Mouse (Mus musculus) limb, embryonic 14.5 days (tissue): ENCODE data around the gene Dab1. TPM values are rescaled to one million over a fixed set of nuclear protein-coding genes. Genes with fewer than 3 reads are reported as not detected.

Source experiments
- ATAC-seq: fragments of 200-750 bp; cut with Nextera tagmentation; 2 replicates; pipeline ENCODE4 v1.8.0; 2017; ENCODE audit warnings: low read depth, moderate number of reproducible peaks, moderate TSS enrichment; ENCODE audit not compliant: low FRiP score
- DNase-seq: peaks from one replicate; pipeline ENCODE4 v3.0.0-alpha.2; 2015; ENCODE audit warnings: low spot score
- H3K27ac ChIP-seq: fragments of 300-500 bp; sonication (generic); replicated peaks from 2 replicates; pipeline ENCODE4 v1.5.1; 2014; ENCODE audit warnings: low read depth, mild to moderate bottlenecking, low read length, moderate library complexity, mixed read lengths
- H3K27me3 ChIP-seq: fragments of 300-500 bp; sonication (generic); 2 replicates; pipeline ENCODE4 v1.6.1; 2014; ENCODE audit warnings: low read length, mixed read lengths; ENCODE audit not compliant: control insufficient read depth, insufficient read depth
- H3K36me3 ChIP-seq: fragments of 300-500 bp; sonication (generic); 2 replicates; pipeline ENCODE4 v1.6.1; 2014; ENCODE audit warnings: mild to moderate bottlenecking, low read length, moderate library complexity, mixed read lengths; ENCODE audit not compliant: control insufficient read depth, insufficient read depth
- H3K4me1 ChIP-seq: fragments of 300-500 bp; sonication (generic); 2 replicates; pipeline ENCODE4 v1.6.1; 2014; ENCODE audit warnings: antibody characterized with exemption, low read length, mixed read lengths; ENCODE audit not compliant: control insufficient read depth, insufficient read depth
- H3K4me2 ChIP-seq: fragments of 300-500 bp; sonication (generic); replicated peaks from 2 replicates; pipeline ENCODE4 v1.6.1; 2014; ENCODE audit warnings: low read depth, mild to moderate bottlenecking, low read length, moderate library complexity; ENCODE audit not compliant: severe bottlenecking
- H3K4me3 ChIP-seq: fragments of 300-500 bp; sonication (generic); replicated peaks from 2 replicates; pipeline ENCODE4 v1.5.1; 2014; ENCODE audit warnings: low read length
- H3K9ac ChIP-seq: fragments of 300-500 bp; sonication (generic); 2 replicates; pipeline ENCODE4 v1.6.1; 2014; ENCODE audit warnings: mild to moderate bottlenecking, low read depth, low read length, moderate library complexity; ENCODE audit not compliant: severe bottlenecking
- H3K9me3 ChIP-seq: fragments of 300-500 bp; sonication (generic); 2 replicates; pipeline ENCODE4 v1.6.1; 2016; ENCODE audit warnings: low read length; ENCODE audit not compliant: control insufficient read depth
- POLR2A ChIP-seq: fragments of 200-500 bp; IDR thresholded peaks from 2 replicates; pipeline ENCODE4 v1.8.0; 2012; ENCODE audit warnings: inconsistent platforms, mild to moderate bottlenecking, moderate library complexity, borderline replicate concordance; ENCODE audit not compliant: insufficient read depth, insufficient read length; ENCODE audit errors: extremely low read depth
- WGBS: fragments of 180-500 bp; shearing (Covaris S2); extraction: QIAGEN DNeasy Blood & Tissue Kit; methylation state at CpG from one replicate; pipeline ENCODE4 v1.1.7; 2014; 5-methylcytosine and 5-hydroxymethylcytosine counted together
- polyA plus RNA-seq, 2 experiments: library from polyadenylated mRNA; depleted of rRNA in 1 of 2; stranded (reverse) in 1 of 2; unstranded in 1 of 2; fragments of >200 nt; fragmentation: Nextera tagmentation in 1 of 2; extraction: Ambion mirVana in 1 of 2; gene quantifications; 2 replicates each; pipeline versions ENCODE4 v1.2.1 to v1.2.3; 2012 to 2014

Dab1 gene
- polyA plus RNA-seq, 2 experiments, result 5.5 to 12.1 TPM

DNA sequence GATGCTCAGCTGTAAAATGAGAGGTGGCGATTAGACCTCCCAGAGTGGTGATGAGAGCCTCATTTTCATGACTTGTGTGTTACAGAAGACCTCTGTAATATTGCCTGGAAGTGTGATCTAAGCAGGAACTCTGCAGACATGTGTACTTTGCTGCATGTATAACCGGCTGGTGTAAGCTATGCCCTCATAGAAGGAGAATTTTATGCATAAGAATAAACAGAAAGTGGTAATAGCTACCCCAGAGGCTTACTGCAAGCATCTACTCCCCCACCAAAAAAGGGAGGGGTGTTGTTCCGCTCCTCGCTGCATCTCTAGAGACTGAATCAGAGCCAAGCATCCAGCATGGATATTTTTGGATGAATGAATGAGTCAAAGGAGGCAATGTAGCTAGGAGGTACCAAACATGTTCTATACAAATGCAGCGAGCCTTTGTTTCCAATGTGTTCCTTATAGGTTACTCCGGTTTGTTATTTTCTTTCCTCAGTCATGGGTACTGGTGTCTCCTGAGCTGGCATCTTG is 1104.4 kb downstream of the Dab1 start:
- H3K4me3 ChIP-seq, result no peak overlapping the region
- no peak for TF ChIP-seq POLR2A
- no peak overlapping the region for H3K9ac ChIP-seq
- no peak overlapping the region for H3K27ac ChIP-seq
- DNase-seq (no peak), ATAC-seq (no peak)
- H3K4me1 ChIP-seq, result peaks cover 12% of the 10 kb centered on the region
- H3K36me3 ChIP-seq, result no peaks in the 10 kb centered on the region
- H3K9me3 ChIP-seq, result no peaks in the 10 kb centered on the region
- no peak overlapping the region for H3K4me2 ChIP-seq
- H3K27me3 ChIP-seq, result peaks cover 10% of the 10 kb centered on the region
- WGBS, result 47% methylated on average over 6 of the region's 6 CpGs

GRCm38 (mm10) chr4:104724258-104724657 is 1105.1 kb downstream of the Dab1 start:
- no peaks in the 10 kb centered on the region for H3K36me3 ChIP-seq
- no peaks in the 10 kb centered on the region for H3K9me3 ChIP-seq
- TF ChIP-seq POLR2A, result no peak
- no peak overlapping the region for H3K27ac ChIP-seq
- peaks cover 12% of the 10 kb centered on the region for H3K4me1 ChIP-seq
- H3K9ac ChIP-seq, result no peak overlapping the region
- DNase-seq (peak; percentile 23), ATAC-seq (no peak)
- peak overlapping the region; percentile 28; the same call in 1 of the 2 replicates for H3K4me2 ChIP-seq
- 15% methylated on average over 5 of the region's 5 CpGs for WGBS
- H3K4me3 ChIP-seq, result no peak overlapping the region
- peaks cover 6% of the 10 kb centered on the region; the same call in 1 of the 2 replicates for H3K27me3 ChIP-seq

GRCm38 (mm10) chr4:104725673-104726072 is 1106.5 kb downstream of the Dab1 start:
- no peak overlapping the region for H3K4me2 ChIP-seq
- no peaks in the 10 kb centered on the region for H3K36me3 ChIP-seq
- H3K9me3 ChIP-seq, result no peaks in the 10 kb centered on the region
- H3K4me3 ChIP-seq, result no peak overlapping the region
- H3K27me3 ChIP-seq, result no peaks in the 10 kb centered on the region
- no peak overlapping the region for H3K27ac ChIP-seq
- H3K4me1 ChIP-seq, result peaks cover 12% of the 10 kb centered on the region
- WGBS, result 55% methylated on average over 3 of the region's 3 CpGs
- DNase-seq (no peak), ATAC-seq (no peak)
- no peak for TF ChIP-seq POLR2A
- no peak overlapping the region for H3K9ac ChIP-seq

DNA sequence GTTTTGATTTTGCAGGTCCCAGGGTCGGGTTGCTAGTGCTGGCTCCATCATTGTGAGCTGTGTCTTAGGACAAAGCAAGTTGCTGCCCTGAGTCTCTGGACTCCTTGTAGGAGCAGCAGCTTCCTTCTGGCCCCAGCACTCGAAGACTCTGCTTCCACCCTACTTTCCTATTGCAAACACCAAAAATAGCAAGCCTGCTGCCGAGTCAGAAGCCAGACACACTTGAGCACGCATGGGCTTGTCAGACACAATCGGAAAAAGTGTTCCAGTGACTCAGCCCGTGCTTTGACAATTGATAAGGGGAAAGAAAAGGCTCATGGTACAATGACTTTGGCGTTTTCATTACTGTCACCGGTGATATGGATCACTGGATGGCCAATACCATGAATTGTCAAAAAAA is 1110.0 kb downstream of the Dab1 start:
- peaks cover 2% of the 10 kb centered on the region; the same call in 1 of the 2 replicates for H3K4me1 ChIP-seq
- no peaks in the 10 kb centered on the region for H3K27me3 ChIP-seq
- no peak overlapping the region for H3K27ac ChIP-seq
- H3K4me2 ChIP-seq, result no peak overlapping the region
- DNase-seq (no peak), ATAC-seq (no peak)
- TF ChIP-seq POLR2A, result no peak
- H3K36me3 ChIP-seq, result no peaks in the 10 kb centered on the region
- no peak overlapping the region for H3K9ac ChIP-seq
- WGBS, result 81% methylated on average over 8 of the region's 8 CpGs
- H3K4me3 ChIP-seq, result no peak overlapping the region
- H3K9me3 ChIP-seq, result no peaks in the 10 kb centered on the region

GRCm38 (mm10) chr4:104746500-104746899 is 1127.3 kb downstream of the Dab1 start:
- WGBS, result 56% methylated on average over 6 of the region's 6 CpGs
- no peak for DNase-seq

More at GRCm38 (mm10) chr4:104746500-104746899, 1127.3 kb downstream of the Dab1 start:
- Histone ChIP-seq H3K9ac (no peak overlapping the region), H3K27ac (no peak overlapping the region), H3K4me3 (no peak overlapping the region), H3K4me2 (no peak overlapping the region), H3K9me3 (no peaks in the 10 kb centered on the region), H3K4me1 (no peaks in the 10 kb centered on the region; the same call in 1 of the 2 replicates), H3K27me3 (no peaks in the 10 kb centered on the region), H3K36me3 (no peaks in the 10 kb centered on the region)
- ATAC-seq, result no peak
- TF ChIP-seq POLR2A, result no peak
